Mouse (Mus musculus) heart, embryonic 11.5 days (tissue): ENCODE measurements around the gene 1700025G04Rik. TPM values are rescaled to one million over a fixed set of nuclear protein-coding genes. Genes with fewer than 3 reads are reported as not detected.
"Not testable (repeated sequence)": the region's sequence is repeated elsewhere in the genome, so short reads cannot be mapped to it uniquely, and the experiment has no call there.

Source experiments
- ATAC-seq: fragments of 200-750 bp; cut with Nextera tagmentation; replicated peaks from 2 replicates; pipeline ENCODE4 v1.8.0; 2017; ENCODE audit warnings: moderate library complexity; ENCODE audit not compliant: insufficient number of reproducible peaks, low FRiP score, low TSS enrichment
- H3K27ac ChIP-seq: fragments of 300-500 bp; sonication (generic); 2 replicates; pipeline ENCODE4 v1.5.1; 2014; ENCODE audit warnings: mild to moderate bottlenecking, low read depth, low read length
- H3K27me3 ChIP-seq: fragments of 300-500 bp; sonication (generic); 2 replicates; pipeline ENCODE4 v1.6.1; 2014; ENCODE audit warnings: mild to moderate bottlenecking, low read length, mixed read lengths; ENCODE audit not compliant: control insufficient read depth, insufficient read depth
- H3K36me3 ChIP-seq: fragments of 300-500 bp; sonication (generic); 2 replicates; pipeline ENCODE4 v1.6.1; 2014; ENCODE audit warnings: mild to moderate bottlenecking, low read length, moderate library complexity, mixed read lengths; ENCODE audit not compliant: control insufficient read depth, insufficient read depth
- H3K4me1 ChIP-seq: fragments of 300-500 bp; sonication (generic); 2 replicates; pipeline ENCODE4 v1.6.1; 2014; ENCODE audit warnings: low read length; ENCODE audit not compliant: control insufficient read depth, insufficient read depth
- H3K4me2 ChIP-seq: fragments of 300-500 bp; sonication (generic); 2 replicates; pipeline ENCODE4 v1.6.1; 2014; ENCODE audit warnings: mild to moderate bottlenecking, moderate library complexity
- H3K4me3 ChIP-seq: fragments of 300-500 bp; sonication (generic); 2 replicates; pipeline ENCODE4 v1.5.1; 2014; ENCODE audit warnings: low read depth, low read length
- H3K9ac ChIP-seq: fragments of 300-500 bp; sonication (generic); 2 replicates; pipeline ENCODE4 v1.6.1; 2014; ENCODE audit warnings: mild to moderate bottlenecking, low read depth, low read length, moderate library complexity
- H3K9me3 ChIP-seq: fragments of 300-500 bp; sonication (generic); replicated peaks from 2 replicates; pipeline ENCODE4 v1.6.1; 2016; ENCODE audit warnings: low read length; ENCODE audit not compliant: control insufficient read depth
- WGBS: fragments of 180-500 bp; shearing (Covaris S2); extraction: QIAGEN DNeasy Blood & Tissue Kit; methylation state at CpG from one replicate; pipeline ENCODE4 v1.1.7; 2014; ENCODE audit not compliant: insufficient replicate concordance; 5-methylcytosine and 5-hydroxymethylcytosine counted together
- polyA plus RNA-seq: library from polyadenylated mRNA; unstranded; fragments of >200 nt; fragmentation: Nextera tagmentation; extraction: Ambion mirVana; gene quantifications from 2 replicates; pipeline ENCODE4 v1.2.1, GENCODE M21; 2014

The 1700025G04Rik gene
- polyA plus RNA-seq, 1 experiment from 2014 or later: 25.0 TPM

- Histone ChIP-seq H3K9me3 (no peaks in the 10 kb centered on the region), H3K4me1 (no peaks in the 10 kb centered on the region), H3K4me2 (no peak overlapping the region), H3K27me3 (no peaks in the 10 kb centered on the region), H3K27ac (no peak overlapping the region), H3K4me3 (no peak overlapping the region), H3K36me3 (peaks cover 13% of the 10 kb centered on the region), H3K9ac (no peak overlapping the region)
- no peak for ATAC-seq
- WGBS: 86% methylated on average over 3 of the region's 3 CpGs
These were observed 273.9 kb downstream of the 1700025G04Rik start for GRCm38 (mm10) chr1:151816051-151816450.

GRCm38 (mm10) chr1:151812004-151812712 is 277.8 kb downstream of the 1700025G04Rik start:
- Histone ChIP-seq H3K27ac (no peak overlapping the region), H3K4me3 (no peak overlapping the region), H3K36me3 (peaks cover 10% of the 10 kb centered on the region; the same call in 1 of the 2 replicates), H3K27me3 (no peaks in the 10 kb centered on the region), H3K9me3 (no peaks in the 10 kb centered on the region), H3K9ac (no peak overlapping the region), H3K4me2 (no peak overlapping the region), H3K4me1 (no peaks in the 10 kb centered on the region)
- WGBS: 87% methylated on average over 13 of the region's 13 CpGs
- no peak for ATAC-seq

GRCm38 (mm10) chr1:151811456-151811855 is 278.5 kb downstream of the 1700025G04Rik start:
- WGBS: 92% methylated on average over 16 of the region's 16 CpGs

GRCm38 (mm10) chr1:151810628-151811421 is 279.1 kb downstream of the 1700025G04Rik start:
- no peak for ATAC-seq
- Histone ChIP-seq H3K9ac (no peak overlapping the region), H3K4me1 (no peaks in the 10 kb centered on the region), H3K36me3 (peaks cover 10% of the 10 kb centered on the region; the same call in 1 of the 2 replicates), H3K27me3 (no peaks in the 10 kb centered on the region), H3K4me3 (no peak overlapping the region), H3K9me3 (no peaks in the 10 kb centered on the region), H3K27ac (no peak overlapping the region), H3K4me2 (no peak overlapping the region)
- 85% methylated on average over 7 of the region's 7 CpGs for WGBS

More at GRCm38 (mm10) chr1:151811456-151811855, 278.5 kb downstream of the 1700025G04Rik start:
- no peak overlapping the region for H3K4me2 ChIP-seq
- no peaks in the 10 kb centered on the region for H3K4me1 ChIP-seq
- H3K27me3 ChIP-seq: no peaks in the 10 kb centered on the region
- H3K9me3 ChIP-seq: no peaks in the 10 kb centered on the region
- peaks cover 10% of the 10 kb centered on the region; the same call in 1 of the 2 replicates for H3K36me3 ChIP-seq
- H3K27ac ChIP-seq: no peak overlapping the region
- ATAC-seq: no peak
- no peak overlapping the region for H3K4me3 ChIP-seq
- H3K9ac ChIP-seq: no peak overlapping the region

GRCm38 (mm10) chr1:151807286-151807685 is 282.6 kb downstream of the 1700025G04Rik start:
- no peak overlapping the region for H3K27ac ChIP-seq
- H3K4me2 ChIP-seq: no peak overlapping the region
- no peak overlapping the region for H3K9ac ChIP-seq
- no peak overlapping the region for H3K4me3 ChIP-seq
- WGBS: 80% methylated on average over 5 of the region's 5 CpGs
- H3K27me3 ChIP-seq: no peaks in the 10 kb centered on the region
- H3K36me3 ChIP-seq: peaks cover 7% of the 10 kb centered on the region; the same call in 1 of the 2 replicates
- ATAC-seq: no peak
- no peaks in the 10 kb centered on the region for H3K9me3 ChIP-seq
- no peaks in the 10 kb centered on the region for H3K4me1 ChIP-seq

- WGBS: 79% methylated on average over 3 of the region's 3 CpGs
- ATAC-seq, H3K9ac ChIP-seq, H3K9me3 ChIP-seq, H3K36me3 ChIP-seq, H3K4me1 ChIP-seq, H3K27ac ChIP-seq, H3K4me3 ChIP-seq, H3K27me3 ChIP-seq, H3K4me2 ChIP-seq: not testable (repeated sequence)
These were observed 287.1 kb downstream of the 1700025G04Rik start for GRCm38 (mm10) chr1:151802795-151803194.
